Mouse (Mus musculus) intestine, embryonic 14.5 days (tissue): ENCODE measurements around the gene Nf1. TPM values are rescaled to one million over a fixed set of nuclear protein-coding genes. Genes with fewer than 3 reads are reported as not detected.

ENCODE experiments used
- ATAC-seq: fragments of 200-750 bp; cut with Nextera tagmentation; replicated peaks from 2 replicates; pipeline ENCODE4 v1.8.0; 2017; ENCODE audit warnings: low read depth, moderate number of reproducible peaks, moderate TSS enrichment, moderate library complexity; ENCODE audit not compliant: low FRiP score, low TSS enrichment
- DNase-seq: peaks from one replicate; pipeline ENCODE4 v3.0.0-alpha.2; 2018; ENCODE audit warnings: low spot score
- H3K27ac ChIP-seq: fragments of 300-500 bp; sonication (generic); 2 replicates; pipeline ENCODE4 v1.5.1; 2014; ENCODE audit warnings: low read depth, mild to moderate bottlenecking, control low read depth
- H3K27me3 ChIP-seq: fragments of 300-500 bp; sonication (generic); replicated peaks from 2 replicates; pipeline ENCODE4 v1.6.1; 2014; ENCODE audit warnings: low read length, control low read depth; ENCODE audit not compliant: control insufficient read depth, insufficient read depth
- H3K36me3 ChIP-seq: fragments of 300-500 bp; sonication (generic); 2 replicates; pipeline ENCODE4 v1.6.1; 2014; ENCODE audit warnings: low read length, control low read depth; ENCODE audit not compliant: control insufficient read depth, insufficient read depth
- H3K4me1 ChIP-seq: fragments of 300-500 bp; sonication (generic); replicated peaks from 2 replicates; pipeline ENCODE4 v1.6.1; 2014; ENCODE audit warnings: low read length, control low read depth, mixed read lengths; ENCODE audit not compliant: control insufficient read depth, insufficient read depth
- H3K4me2 ChIP-seq: fragments of 300-500 bp; sonication (generic); 2 replicates; pipeline ENCODE4 v1.6.1; 2014; ENCODE audit warnings: low read length
- H3K4me3 ChIP-seq: fragments of 300-500 bp; sonication (generic); 2 replicates; pipeline ENCODE4 v1.5.1; 2014; ENCODE audit warnings: low read depth, low read length, control low read depth, mixed read lengths
- H3K9ac ChIP-seq: fragments of 300-500 bp; sonication (generic); 2 replicates; pipeline ENCODE4 v1.6.1; 2014; ENCODE audit warnings: mild to moderate bottlenecking, low read length
- H3K9me3 ChIP-seq: fragments of 300-500 bp; sonication (generic); 2 replicates; pipeline ENCODE4 v1.6.1; 2016; ENCODE audit warnings: low read length, control low read depth; ENCODE audit not compliant: control insufficient read depth
- WGBS: fragments of 180-500 bp; shearing (Covaris S2); extraction: QIAGEN DNeasy Blood & Tissue Kit; methylation state at CpG from one replicate; pipeline ENCODE4 v1.1.7; 2014; 5-methylcytosine and 5-hydroxymethylcytosine counted together
- polyA plus RNA-seq: library from polyadenylated mRNA; unstranded; fragments of >200 nt; fragmentation: Nextera tagmentation; extraction: Ambion mirVana; gene quantifications from 2 replicates; pipeline ENCODE4 v1.2.1, GENCODE M21; 2014

Gene Nf1
- polyA plus RNA-seq, result 10.0 and 10.9 TPM in 2 replicates

DNA sequence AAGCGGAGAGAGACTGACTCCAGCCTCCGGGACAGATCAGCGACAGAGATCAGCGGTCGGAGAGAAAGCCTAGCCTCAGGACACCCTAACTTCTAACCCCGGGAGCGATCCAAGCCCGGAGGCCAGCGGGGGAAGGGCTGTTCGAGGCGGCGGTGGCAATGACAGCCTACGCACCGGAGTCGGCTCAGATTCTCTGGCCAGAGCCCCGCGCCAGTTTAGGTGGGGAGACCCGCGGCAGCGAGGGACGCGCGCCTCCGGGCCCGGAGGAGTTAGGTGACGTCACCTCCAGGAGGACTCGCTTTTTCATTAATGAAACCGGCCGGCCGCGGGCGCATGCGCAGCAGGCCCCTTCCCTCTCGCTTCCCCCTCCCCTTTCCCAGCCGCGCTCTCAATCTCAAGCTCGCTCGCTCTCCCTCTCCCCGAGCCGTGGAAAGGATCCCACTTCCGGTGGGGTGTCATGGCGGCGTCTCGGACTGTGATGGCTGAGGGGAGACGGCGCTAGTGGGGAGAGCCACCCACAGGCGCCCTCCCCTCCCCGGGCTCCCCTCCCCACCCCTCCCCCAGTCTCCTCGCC, at the start of gene Nf1:
TSS of gene Nf1 (plus strand) at position 460 of the 574 bp plus-strand sequence.
- under 1% methylated on average over 39 of the region's 49 CpGs for WGBS
- Histone ChIP-seq H3K9ac (peak within 1 kb of the TSS; percentile 93), H3K27ac (peak within 1 kb of the TSS; percentile 90), H3K27me3 (no peaks in the 10 kb centered on the region), H3K4me3 (peak within 1 kb of the TSS; percentile 90), H3K4me2 (peak within 1 kb of the TSS; percentile 73), H3K36me3 (no peaks in the 10 kb centered on the region; the same call in 1 of the 2 replicates), H3K9me3 (no peaks in the 10 kb centered on the region), H3K4me1 (peaks cover 8% of the 10 kb centered on the region)
- ATAC-seq, result peak; percentile 93
- DNase-seq, result peak; percentile 98

DNA sequence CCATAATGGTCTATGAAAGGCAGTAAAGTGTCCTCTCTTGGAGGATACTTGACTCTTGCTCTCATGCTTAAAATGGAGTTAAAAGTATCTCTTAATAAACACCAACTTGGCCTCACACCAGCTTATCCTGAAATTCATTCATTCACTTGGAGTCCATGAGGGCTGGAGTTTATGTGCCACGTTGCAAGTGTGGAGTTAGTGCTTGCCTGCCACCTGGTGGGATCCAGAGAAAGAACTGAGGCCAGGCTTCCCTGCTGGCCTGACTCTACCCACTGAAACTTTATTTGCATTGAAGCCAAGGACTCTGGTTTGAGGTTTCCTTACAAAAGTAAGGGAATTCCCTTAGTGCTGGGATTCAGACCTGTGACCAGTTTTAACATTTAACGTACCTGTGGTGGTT, 49.0 kb upstream of the Nf1 start:
- H3K4me2 ChIP-seq, result no peak overlapping the region
- no peaks in the 10 kb centered on the region for H3K9me3 ChIP-seq
- no peak overlapping the region for H3K9ac ChIP-seq
- H3K27ac ChIP-seq, result no peak overlapping the region
- peaks cover 20% of the 10 kb centered on the region; the same call in 1 of the 2 replicates for H3K4me1 ChIP-seq
- WGBS, result 50% methylated on average over 2 of the region's 2 CpGs
- DNase-seq (no peak), ATAC-seq (no peak)
- H3K27me3 ChIP-seq, result no peaks in the 10 kb centered on the region
- no peaks in the 10 kb centered on the region for H3K36me3 ChIP-seq
- no peak overlapping the region for H3K4me3 ChIP-seq

DNA sequence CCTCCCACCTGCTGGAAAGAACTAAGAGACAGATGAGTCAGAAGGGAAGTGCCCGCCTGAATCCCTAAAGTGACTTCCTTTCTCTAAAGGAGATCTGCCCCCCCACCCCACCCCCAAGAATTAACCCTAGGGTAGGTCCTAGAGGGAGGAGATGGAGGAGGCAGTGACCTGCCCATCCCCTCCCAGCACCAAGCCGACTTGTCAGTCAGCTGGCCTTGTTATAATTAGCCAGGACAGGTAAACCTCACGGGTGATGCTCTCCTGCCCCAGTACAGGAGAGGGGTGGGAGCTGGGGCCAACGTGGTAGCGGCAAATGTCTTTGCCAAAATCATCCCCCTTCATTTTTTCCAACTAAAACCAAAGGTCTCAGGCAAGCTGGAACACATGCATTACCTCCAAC, 47.8 kb upstream of the Nf1 start:
- Histone ChIP-seq H3K27ac (no peak overlapping the region), H3K9me3 (no peaks in the 10 kb centered on the region), H3K9ac (no peak overlapping the region), H3K4me3 (no peak overlapping the region), H3K4me1 (peaks cover 15% of the 10 kb centered on the region; the same call in 1 of the 2 replicates), H3K27me3 (no peaks in the 10 kb centered on the region), H3K36me3 (no peaks in the 10 kb centered on the region), H3K4me2 (no peak overlapping the region)
- ATAC-seq (no peak), DNase-seq (no peak)
- 55% methylated on average over 5 of the region's 5 CpGs for WGBS

DNA sequence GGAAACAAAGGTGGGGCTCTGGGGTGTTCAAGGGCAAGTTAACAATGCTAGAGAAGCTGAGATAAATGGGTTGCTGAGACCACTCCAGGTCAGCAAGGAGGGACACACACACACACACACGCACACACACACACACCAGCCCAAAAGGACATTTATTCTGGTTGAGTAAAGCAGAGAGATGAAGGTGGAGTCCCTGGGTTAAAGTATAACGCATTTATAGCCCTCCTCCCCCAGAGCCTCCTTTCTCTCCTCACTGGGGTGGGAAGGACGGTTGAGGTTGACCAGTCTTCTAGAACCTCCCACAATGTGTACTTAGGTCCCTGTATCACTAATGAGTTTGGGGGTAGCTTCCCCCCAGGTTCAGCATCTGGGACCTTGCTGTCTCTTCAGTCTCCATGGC, 47.4 kb upstream of the Nf1 start:
- no peaks in the 10 kb centered on the region for H3K9me3 ChIP-seq
- DNase-seq, result no peak
- ATAC-seq, result no peak
- no peak overlapping the region for H3K4me2 ChIP-seq
- H3K4me3 ChIP-seq, result no peak overlapping the region
- WGBS, result 68% methylated on average over 3 of the region's 3 CpGs
- H3K4me1 ChIP-seq, result peaks cover 14% of the 10 kb centered on the region; the same call in 1 of the 2 replicates
- no peak overlapping the region for H3K9ac ChIP-seq
- H3K27me3 ChIP-seq, result no peaks in the 10 kb centered on the region
- no peaks in the 10 kb centered on the region for H3K36me3 ChIP-seq
- no peak overlapping the region for H3K27ac ChIP-seq

DNA sequence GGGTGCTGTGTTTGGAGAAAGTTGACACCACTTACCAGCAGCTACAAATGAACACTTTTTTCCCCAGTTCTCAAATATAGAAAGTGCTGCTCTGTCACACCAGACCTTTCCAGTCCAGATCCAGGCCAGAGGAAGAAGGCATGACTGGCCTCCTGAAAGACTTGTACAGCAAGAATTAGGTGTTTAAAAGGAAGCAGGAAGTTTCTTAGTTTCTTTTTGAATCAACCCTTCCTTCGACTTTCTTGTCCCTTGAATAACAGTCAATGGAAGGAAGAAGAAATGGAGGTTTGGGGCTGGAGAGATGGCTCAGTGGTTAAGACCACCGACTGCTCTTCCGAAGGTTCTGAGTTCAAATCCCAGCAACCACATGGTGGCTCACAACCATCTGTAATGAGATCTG, 46.5 kb upstream of the Nf1 start:
- no peak for ATAC-seq
- peaks cover 8% of the 10 kb centered on the region; the same call in 1 of the 2 replicates for H3K4me1 ChIP-seq
- no peak for DNase-seq
- WGBS, result 89% methylated on average over 3 of the region's 3 CpGs
- no peak overlapping the region for H3K9ac ChIP-seq
- no peaks in the 10 kb centered on the region for H3K36me3 ChIP-seq
- H3K9me3 ChIP-seq, result no peaks in the 10 kb centered on the region
- no peaks in the 10 kb centered on the region for H3K27me3 ChIP-seq
- no peak overlapping the region for H3K4me2 ChIP-seq
- H3K27ac ChIP-seq, result no peak overlapping the region
- no peak overlapping the region for H3K4me3 ChIP-seq

DNA sequence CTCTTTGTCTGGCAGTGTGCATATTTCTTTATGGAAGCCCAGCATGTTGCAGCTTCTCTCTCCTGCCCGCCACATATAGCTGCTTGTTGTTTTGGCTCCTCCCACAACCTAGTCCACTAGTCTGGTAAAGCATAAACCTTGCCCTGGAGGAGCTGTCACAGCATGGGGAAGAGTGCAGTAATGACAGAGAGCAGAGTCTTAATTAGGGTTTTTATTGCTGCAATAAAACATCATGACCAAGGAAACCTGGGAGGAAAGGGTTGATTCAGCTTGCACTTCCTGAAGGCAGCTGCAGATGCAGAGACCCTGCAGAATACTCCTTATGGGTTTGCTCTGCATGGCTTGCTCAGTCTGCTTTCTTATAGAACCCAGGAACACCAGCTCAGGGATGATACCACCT, 45.5 kb upstream of the Nf1 start:
- Histone ChIP-seq H3K9me3 (no peaks in the 10 kb centered on the region), H3K4me3 (no peak overlapping the region), H3K4me2 (no peak overlapping the region), H3K9ac (no peak overlapping the region), H3K27ac (peak overlapping the region; percentile 25; the same call in 1 of the 2 replicates), H3K4me1 (no peaks in the 10 kb centered on the region), H3K27me3 (no peaks in the 10 kb centered on the region), H3K36me3 (no peaks in the 10 kb centered on the region)
- WGBS, result 29% methylated on average over 1 of the region's 1 CpGs
- peak; percentile 82; the same call in 1 of the 2 replicates for ATAC-seq
- DNase-seq, result no peak

DNA sequence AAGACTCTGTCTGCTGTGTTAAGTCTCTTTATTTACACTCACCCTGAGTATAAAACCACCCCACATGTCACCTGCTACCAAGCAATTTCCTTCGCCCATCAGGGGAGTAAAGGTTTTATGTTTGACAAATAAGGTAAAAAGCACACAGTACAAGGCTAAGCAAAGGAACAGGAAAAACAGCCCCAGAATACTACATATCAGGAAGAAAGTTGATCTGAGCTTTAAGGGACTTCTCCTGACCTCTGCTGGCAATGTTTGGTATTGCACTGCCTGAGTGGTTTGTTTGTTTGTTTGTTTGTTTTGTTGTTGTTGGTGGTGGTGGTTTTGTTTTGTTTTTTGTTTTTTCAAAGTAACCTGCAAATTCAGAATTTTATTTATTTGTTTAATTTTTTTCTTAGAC, 43.3 kb upstream of the Nf1 start:
- Histone ChIP-seq H3K4me1 (no peaks in the 10 kb centered on the region), H3K36me3 (no peaks in the 10 kb centered on the region), H3K27me3 (no peaks in the 10 kb centered on the region), H3K4me3 (no peak overlapping the region), H3K9me3 (no peaks in the 10 kb centered on the region), H3K4me2 (no peak overlapping the region), H3K27ac (no peak overlapping the region), H3K9ac (no peak overlapping the region)
- ATAC-seq (no peak), DNase-seq (peak; percentile 71)
- WGBS, result 61% methylated on average over 1 of the region's 1 CpGs

DNA sequence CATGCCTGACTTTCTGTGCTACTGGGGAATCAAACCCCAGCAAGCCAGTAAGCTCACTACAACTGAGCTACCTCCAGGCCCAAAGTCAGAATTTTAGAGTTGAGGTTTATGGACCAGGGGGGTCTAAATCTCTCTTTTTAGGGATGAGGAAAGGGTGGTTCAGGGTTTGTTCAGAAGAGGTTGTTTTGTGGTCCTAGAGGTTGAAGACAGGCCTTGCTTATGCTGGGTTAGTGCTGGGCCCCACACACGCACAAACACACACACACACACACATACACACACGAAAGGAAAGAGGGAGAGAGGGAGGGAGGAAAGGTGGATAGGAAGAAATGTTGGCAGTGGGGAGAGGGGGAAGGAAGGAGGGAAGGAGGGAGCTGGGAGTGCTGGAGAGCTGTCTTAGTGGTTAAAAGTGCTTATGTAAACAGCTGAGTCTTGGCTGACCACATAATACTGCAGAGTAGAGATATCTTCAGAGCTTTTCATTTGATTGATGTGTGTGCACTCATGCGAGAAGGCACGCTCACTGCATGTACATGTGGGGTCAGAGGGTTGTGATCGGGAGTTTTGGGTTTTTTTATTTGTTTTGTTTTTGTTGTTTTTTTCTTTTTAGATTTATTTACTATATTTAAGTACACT, 42.5 kb upstream of the Nf1 start, which contains the start of gene Gm9964:
TSS of gene Gm9964 (minus strand) at position 51 of the 636 bp plus-strand sequence.
- Histone ChIP-seq H3K4me3 (no peak within 1 kb of the TSS), H3K27ac (no peak within 1 kb of the TSS), H3K36me3 (no peaks in the 10 kb centered on the region), H3K4me2 (no peak within 1 kb of the TSS), H3K27me3 (no peaks in the 10 kb centered on the region), H3K9me3 (no peaks in the 10 kb centered on the region), H3K4me1 (no peaks in the 10 kb centered on the region), H3K9ac (no peak within 1 kb of the TSS)
- ATAC-seq (no peak), DNase-seq (no peak)
- 62% methylated on average over 5 of the region's 5 CpGs for WGBS
